Mouse (Mus musculus) midbrain, embryonic 11.5 days (tissue): ENCODE results near the gene Bend6. TPM values are rescaled to one million over a fixed set of nuclear protein-coding genes. Genes with fewer than 3 reads are reported as not detected.
A peak's percentile ranks its signal among the peaks of the same experiment; 100 is the strongest.

ENCODE experiments used
- ATAC-seq: fragments of 200-750 bp; cut with Nextera tagmentation; 2 replicates; pipeline ENCODE4 v1.8.0; 2017; ENCODE audit warnings: moderate TSS enrichment, moderate library complexity; ENCODE audit not compliant: low FRiP score
- DNase-seq: peaks from one replicate; pipeline ENCODE4 v3.0.0; 2015; ENCODE audit warnings: low spot score; ENCODE audit errors: missing footprints
- H3K27ac ChIP-seq: fragments of 300-500 bp; sonication (generic); 2 replicates; pipeline ENCODE4 v1.5.1; 2014; ENCODE audit warnings: low read depth, low read length
- H3K27me3 ChIP-seq: fragments of 300-500 bp; sonication (generic); 2 replicates; pipeline ENCODE4 v1.6.1; 2014; ENCODE audit warnings: mild to moderate bottlenecking, low read length, moderate library complexity, mixed read lengths; ENCODE audit not compliant: control insufficient read depth, insufficient read depth
- H3K36me3 ChIP-seq: fragments of 300-500 bp; sonication (generic); 2 replicates; pipeline ENCODE4 v1.6.1; 2014; ENCODE audit warnings: mild to moderate bottlenecking, low read length, moderate library complexity, mixed read lengths; ENCODE audit not compliant: control insufficient read depth, insufficient read depth
- H3K4me1 ChIP-seq: fragments of 300-500 bp; sonication (generic); 2 replicates; pipeline ENCODE4 v1.6.1; 2014; ENCODE audit warnings: low read length; ENCODE audit not compliant: control insufficient read depth, insufficient read depth
- H3K4me2 ChIP-seq: fragments of 300-500 bp; sonication (generic); 2 replicates; pipeline ENCODE4 v1.6.1; 2014; ENCODE audit warnings: mild to moderate bottlenecking, moderate library complexity
- H3K4me3 ChIP-seq: fragments of 300-500 bp; sonication (generic); 2 replicates; pipeline ENCODE4 v1.5.1; 2014; ENCODE audit warnings: low read depth, low read length
- H3K9ac ChIP-seq: fragments of 300-500 bp; sonication (generic); 2 replicates; pipeline ENCODE4 v1.6.1; 2014; ENCODE audit warnings: low read length
- H3K9me3 ChIP-seq: fragments of 300-500 bp; sonication (generic); 2 replicates; pipeline ENCODE4 v1.6.1; 2016; ENCODE audit warnings: low read length; ENCODE audit not compliant: control insufficient read depth
- WGBS: fragments of 180-500 bp; shearing (Covaris S2); extraction: QIAGEN DNeasy Blood & Tissue Kit; methylation state at CpG from one replicate; pipeline ENCODE4 v1.1.7; 2014; 5-methylcytosine and 5-hydroxymethylcytosine counted together
- polyA plus RNA-seq: library from polyadenylated mRNA; unstranded; fragments of >200 nt; fragmentation: Nextera tagmentation; extraction: Ambion mirVana; gene quantifications from 2 replicates; pipeline ENCODE4 v1.2.1, GENCODE M21; 2014

Bend6 gene
- polyA plus RNA-seq, 1 experiment from 2014 or later, result 2.0 TPM

- Histone ChIP-seq H3K27me3 (no peaks in the 10 kb centered on the region), H3K4me1 (no peaks in the 10 kb centered on the region), H3K4me2 (no peak overlapping the region), H3K36me3 (no peaks in the 10 kb centered on the region), H3K4me3 (no peak overlapping the region), H3K9me3 (no peaks in the 10 kb centered on the region), H3K9ac (no peak overlapping the region), H3K27ac (no peak overlapping the region)
- DNase-seq (no peak), ATAC-seq (no peak)
- 81% methylated on average over 7 of the region's 7 CpGs for whole genome bisulfite sequencing
Observed at GRCm38 (mm10) chr1:33922975-33923374, 15.4 kb upstream of the Bend6 start.

- DNase-seq, result no peak
- no peaks in the 10 kb centered on the region for H3K9me3 ChIP-seq
- H3K27me3 ChIP-seq, result no peaks in the 10 kb centered on the region
- ATAC-seq, result no peak
- H3K27ac ChIP-seq, result no peak overlapping the region
- no peak overlapping the region for H3K9ac ChIP-seq
- no peak overlapping the region for H3K4me2 ChIP-seq
- WGBS, result 94% methylated on average over 5 of the region's 5 CpGs
- H3K4me1 ChIP-seq, result no peaks in the 10 kb centered on the region
- no peak overlapping the region for H3K4me3 ChIP-seq
- no peaks in the 10 kb centered on the region for H3K36me3 ChIP-seq
Observed at GRCm38 (mm10) chr1:33916554-33916953, 8.9 kb upstream of the Bend6 start.

- H3K27me3 ChIP-seq, result peaks cover 11% of the 10 kb centered on the region; the same call in 1 of the 2 replicates
- WGBS, result 71% methylated on average over 8 of the region's 8 CpGs
Observed at GRCm38 (mm10) chr1:33911589-33911988, 4.0 kb upstream of the Bend6 start.

GRCm38 (mm10) chr1:33908191-33908962 lies 761 bp upstream of the Bend6 start, which contains the start of gene Dst:
TSS of gene Dst (plus strand) at chr1:33908225.
- Histone ChIP-seq H3K27me3 (peaks cover 20% of the 10 kb centered on the region), H3K9me3 (no peaks in the 10 kb centered on the region), H3K27ac (no peak within 1 kb of the TSS), H3K4me2 (peak within 1 kb of the TSS; percentile 86), H3K4me1 (peaks cover 4% of the 10 kb centered on the region), H3K9ac (peak within 1 kb of the TSS; percentile 62), H3K4me3 (peak within 1 kb of the TSS; percentile 65), H3K36me3 (no peaks in the 10 kb centered on the region)
- 8% methylated on average over 44 of the region's 44 CpGs for WGBS
- DNase-seq (peak; percentile 92), ATAC-seq (peak; percentile 4; the same call in 1 of the 2 replicates)

More at GRCm38 (mm10) chr1:33911589-33911988, 4.0 kb upstream of the Bend6 start:
- DNase-seq, result no peak
- Histone ChIP-seq H3K4me1 (peaks cover 4% of the 10 kb centered on the region), H3K4me2 (no peak overlapping the region), H3K27ac (no peak overlapping the region), H3K9ac (no peak overlapping the region), H3K9me3 (no peaks in the 10 kb centered on the region), H3K4me3 (no peak overlapping the region), H3K36me3 (no peaks in the 10 kb centered on the region)
- no peak for ATAC-seq

- ATAC-seq (peak; percentile 45), DNase-seq (peak; percentile 95)
- Histone ChIP-seq H3K9me3 (no peaks in the 10 kb centered on the region), H3K4me1 (peaks cover 4% of the 10 kb centered on the region), H3K27ac (no peak overlapping the region), H3K27me3 (peaks cover 20% of the 10 kb centered on the region), H3K9ac (peak overlapping the region; percentile 62), H3K36me3 (no peaks in the 10 kb centered on the region), H3K4me2 (peak overlapping the region; percentile 86), H3K4me3 (peak overlapping the region; percentile 65)
- under 1% methylated on average over 20 of the region's 20 CpGs for WGBS
Observed at GRCm38 (mm10) chr1:33906927-33907326, 689 bp downstream of the Bend6 start.

GRCm38 (mm10) chr1:33906216-33906615 lies 1.4 kb downstream of the Bend6 start:
- no peak overlapping the region for H3K4me2 ChIP-seq
- DNase-seq (no peak), ATAC-seq (no peak)
- peaks cover 4% of the 10 kb centered on the region for H3K4me1 ChIP-seq
- H3K27me3 ChIP-seq, result peaks cover 20% of the 10 kb centered on the region
- no peak overlapping the region for H3K27ac ChIP-seq
- 42% methylated on average over 10 of the region's 10 CpGs for WGBS
- no peak overlapping the region for H3K4me3 ChIP-seq
- no peaks in the 10 kb centered on the region for H3K9me3 ChIP-seq
- no peak overlapping the region for H3K9ac ChIP-seq
- H3K36me3 ChIP-seq, result no peaks in the 10 kb centered on the region

- ATAC-seq, result no peak
- peaks cover 15% of the 10 kb centered on the region for H3K27me3 ChIP-seq
- H3K4me2 ChIP-seq, result no peak overlapping the region
- H3K9ac ChIP-seq, result no peak overlapping the region
- H3K27ac ChIP-seq, result no peak overlapping the region
- DNase-seq, result no peak
- no peak overlapping the region for H3K4me3 ChIP-seq
- peaks cover 4% of the 10 kb centered on the region for H3K4me1 ChIP-seq
- 35% methylated on average over 9 of the region's 9 CpGs for WGBS
- H3K9me3 ChIP-seq, result no peaks in the 10 kb centered on the region
- H3K36me3 ChIP-seq, result no peaks in the 10 kb centered on the region
Observed at GRCm38 (mm10) chr1:33903587-33903986, 4.0 kb downstream of the Bend6 start.

GRCm38 (mm10) chr1:33900175-33900574 lies 7.4 kb downstream of the Bend6 start:
- H3K9me3 ChIP-seq, result no peaks in the 10 kb centered on the region
- no peak overlapping the region for H3K4me3 ChIP-seq
- no peak overlapping the region for H3K4me2 ChIP-seq
- H3K4me1 ChIP-seq, result no peaks in the 10 kb centered on the region
- H3K27ac ChIP-seq, result no peak overlapping the region
- H3K9ac ChIP-seq, result no peak overlapping the region
- ATAC-seq, result no peak
- H3K36me3 ChIP-seq, result no peaks in the 10 kb centered on the region
- peaks cover 3% of the 10 kb centered on the region; the same call in 1 of the 2 replicates for H3K27me3 ChIP-seq
- DNase-seq, result no peak
- 91% methylated on average over 8 of the region's 8 CpGs for WGBS

GRCm38 (mm10) chr1:33898373-33898772 lies 9.2 kb downstream of the Bend6 start:
- Histone ChIP-seq H3K27ac (no peak overlapping the region), H3K4me3 (no peak overlapping the region), H3K9me3 (no peaks in the 10 kb centered on the region), H3K27me3 (no peaks in the 10 kb centered on the region), H3K9ac (no peak overlapping the region), H3K36me3 (no peaks in the 10 kb centered on the region), H3K4me2 (no peak overlapping the region), H3K4me1 (no peaks in the 10 kb centered on the region)
- 91% methylated on average over 6 of the region's 6 CpGs for WGBS
- ATAC-seq (no peak), DNase-seq (no peak)
